Mouse (Mus musculus): ENCODE results near the gene Pigyl. TPM values are rescaled to one million over a fixed set of nuclear protein-coding genes. Genes with fewer than 3 reads are reported as not detected.
"Not testable (repeated sequence)": the region's sequence is repeated elsewhere in the genome, so short reads cannot be mapped to it uniquely, and the experiment has no call there.

Gene Pigyl
- total RNA-seq, 2 experiments from 2014 or later: 39.8 to 40.6 TPM

GRCm38 (mm10) chr9:22136765-22137547 lies 19.7 kb upstream of the Pigyl start:
- no peak for DNase-seq (ENCODE audit: low spot score in 2 of 2)

GRCm38 (mm10) chr9:22138480-22138879 lies 18.2 kb upstream of the Pigyl start:
- peak in 1 of 2 experiments; percentile 43 for DNase-seq (ENCODE audit: low spot score in 2 of 2)

GRCm38 (mm10) chr9:22139746-22140145 lies 16.9 kb upstream of the Pigyl start:
- DNase-seq (ENCODE audit: low spot score in 2 of 2): no peak

- peak; percentile 91 to 94 for DNase-seq (ENCODE audit: low spot score in 2 of 2)
These were observed 13.3 kb upstream of the Pigyl start for GRCm38 (mm10) chr9:22143108-22144037.

- DNase-seq (ENCODE audit: low spot score in 2 of 2): no peak
These were observed 12.2 kb upstream of the Pigyl start for GRCm38 (mm10) chr9:22144304-22144965.

GRCm38 (mm10) chr9:22149426-22150248 lies 7.0 kb upstream of the Pigyl start:
- no peak for DNase-seq (ENCODE audit: low spot score in 2 of 2)

GRCm38 (mm10) chr9:22150249-22150693 lies 6.4 kb upstream of the Pigyl start:
- DNase-seq (ENCODE audit: low spot score in 2 of 2): not testable (repeated sequence)

- no peak for DNase-seq (ENCODE audit: low spot score in 2 of 2)
These were observed 5.7 kb upstream of the Pigyl start for GRCm38 (mm10) chr9:22150946-22151345.

- no peak for DNase-seq (ENCODE audit: low spot score in 2 of 2)
These were observed 2.8 kb upstream of the Pigyl start for GRCm38 (mm10) chr9:22153810-22154209.

- peak; percentile 75 to 81 for DNase-seq (ENCODE audit: low spot score in 2 of 2)
These were observed 1.0 kb upstream of the Pigyl start for GRCm38 (mm10) chr9:22155614-22156013.

- peak in 1 of 2 experiments; percentile 11 for DNase-seq (ENCODE audit: low spot score in 2 of 2)
These were observed 1.0 kb downstream of the Pigyl start for GRCm38 (mm10) chr9:22157516-22158265.

- no peak for DNase-seq (ENCODE audit: low spot score in 2 of 2)
These were observed 4.7 kb downstream of the Pigyl start for GRCm38 (mm10) chr9:22161299-22161698.

GRCm38 (mm10) chr9:22162305-22162704 lies 5.7 kb downstream of the Pigyl start:
- no peak for DNase-seq (ENCODE audit: low spot score in 2 of 2)

- DNase-seq (ENCODE audit: low spot score in 2 of 2): no peak
These were observed 6.3 kb downstream of the Pigyl start for GRCm38 (mm10) chr9:22162912-22163311.

GRCm38 (mm10) chr9:22164711-22165668 lies 8.3 kb downstream of the Pigyl start:
- DNase-seq (ENCODE audit: low spot score in 2 of 2): peak; percentile 59 to 66

GRCm38 (mm10) chr9:22165964-22166363 lies 9.3 kb downstream of the Pigyl start:
- no peak for DNase-seq (ENCODE audit: low spot score in 2 of 2)

- no peak for DNase-seq (ENCODE audit: low spot score in 2 of 2)
These were observed 10.0 kb downstream of the Pigyl start for GRCm38 (mm10) chr9:22166686-22167085.

GRCm38 (mm10) chr9:22167751-22168150 lies 11.1 kb downstream of the Pigyl start:
- no peak for DNase-seq (ENCODE audit: low spot score in 2 of 2)

- DNase-seq (ENCODE audit: low spot score in 2 of 2): no peak
These were observed 12.7 kb downstream of the Pigyl start for GRCm38 (mm10) chr9:22169327-22169726.

All from left cerebral cortex, adult 18-20 months (tissue).